Mouse (Mus musculus): ENCODE results near the gene Stab1.

The Stab1 gene

GRCm38 (mm10) chr14:31194891-31195513 lies 26.6 kb upstream of the Stab1 start:
- no peak for DNase-seq (ENCODE audit: low spot score in 2 of 2)

GRCm38 (mm10) chr14:31194441-31194840 lies 26.0 kb upstream of the Stab1 start:
- DNase-seq (ENCODE audit: low spot score in 2 of 2), result no peak

- DNase-seq (ENCODE audit: low spot score in 2 of 2), result no peak
These were observed 25.4 kb upstream of the Stab1 start for GRCm38 (mm10) chr14:31193791-31194190.

GRCm38 (mm10) chr14:31191936-31192335 lies 23.5 kb upstream of the Stab1 start:
- no peak for DNase-seq (ENCODE audit: low spot score in 2 of 2)

- DNase-seq (ENCODE audit: low spot score in 2 of 2), result no peak
These were observed 20.9 kb upstream of the Stab1 start for GRCm38 (mm10) chr14:31189348-31189747.

GRCm38 (mm10) chr14:31188771-31189181 lies 20.3 kb upstream of the Stab1 start:
- DNase-seq (ENCODE audit: low spot score in 2 of 2), result no peak

- DNase-seq (ENCODE audit: low spot score in 2 of 2), result no peak
These were observed 18.2 kb upstream of the Stab1 start for GRCm38 (mm10) chr14:31186656-31187055.

- DNase-seq (ENCODE audit: low spot score in 2 of 2), result no peak
These were observed 15.8 kb upstream of the Stab1 start for GRCm38 (mm10) chr14:31184195-31184594.

GRCm38 (mm10) chr14:31183541-31183940 lies 15.1 kb upstream of the Stab1 start:
- DNase-seq (ENCODE audit: low spot score in 2 of 2), result no peak

- no peak for DNase-seq (ENCODE audit: low spot score in 2 of 2)
These were observed 14.4 kb upstream of the Stab1 start for GRCm38 (mm10) chr14:31182786-31183290.

- no peak for DNase-seq (ENCODE audit: low spot score in 2 of 2)
These were observed 13.1 kb upstream of the Stab1 start for GRCm38 (mm10) chr14:31181512-31181911.

- DNase-seq (ENCODE audit: low spot score in 2 of 2), result no peak
These were observed 11.4 kb upstream of the Stab1 start for GRCm38 (mm10) chr14:31179677-31180365.

GRCm38 (mm10) chr14:31177715-31178114 lies 9.3 kb upstream of the Stab1 start:
- no peak for DNase-seq (ENCODE audit: low spot score in 2 of 2)

- DNase-seq (ENCODE audit: low spot score in 2 of 2), result no peak
These were observed 8.8 kb upstream of the Stab1 start for GRCm38 (mm10) chr14:31177287-31177686.

GRCm38 (mm10) chr14:31173537-31173936 lies 5.1 kb upstream of the Stab1 start:
- DNase-seq (ENCODE audit: low spot score in 2 of 2), result no peak

GRCm38 (mm10) chr14:31172781-31173455 lies 4.5 kb upstream of the Stab1 start:
- no peak for DNase-seq (ENCODE audit: low spot score in 2 of 2)

- DNase-seq (ENCODE audit: low spot score in 2 of 2), result no peak
These were observed 3.4 kb upstream of the Stab1 start for GRCm38 (mm10) chr14:31171821-31172220.

GRCm38 (mm10) chr14:31171386-31171785 lies 2.9 kb upstream of the Stab1 start:
- no peak for DNase-seq (ENCODE audit: low spot score in 2 of 2)

GRCm38 (mm10) chr14:31170963-31171362 lies 2.5 kb upstream of the Stab1 start:
- no peak for DNase-seq (ENCODE audit: low spot score in 2 of 2)

- DNase-seq (ENCODE audit: low spot score in 2 of 2), result no peak
These were observed 1.1 kb upstream of the Stab1 start for GRCm38 (mm10) chr14:31169508-31169907.

- no peak for DNase-seq (ENCODE audit: low spot score in 2 of 2)
These were observed 1.6 kb downstream of the Stab1 start for GRCm38 (mm10) chr14:31166827-31167226.

GRCm38 (mm10) chr14:31165991-31166630 lies 2.3 kb downstream of the Stab1 start:
- DNase-seq (ENCODE audit: low spot score in 2 of 2), result no peak

Measured in right cerebral cortex, postnatal 36 days (tissue).